Mouse (Mus musculus): ENCODE results near the gene Sptssa. TPM values are rescaled to one million over a fixed set of nuclear protein-coding genes. Genes with fewer than 3 reads are reported as not detected.
"Not testable (repeated sequence)": the region's sequence is repeated elsewhere in the genome, so short reads cannot be mapped to it uniquely, and the experiment has no call there.

Sptssa gene
- polyA plus RNA-seq, 1 experiment from 2014 or later: 163 TPM

DNA sequence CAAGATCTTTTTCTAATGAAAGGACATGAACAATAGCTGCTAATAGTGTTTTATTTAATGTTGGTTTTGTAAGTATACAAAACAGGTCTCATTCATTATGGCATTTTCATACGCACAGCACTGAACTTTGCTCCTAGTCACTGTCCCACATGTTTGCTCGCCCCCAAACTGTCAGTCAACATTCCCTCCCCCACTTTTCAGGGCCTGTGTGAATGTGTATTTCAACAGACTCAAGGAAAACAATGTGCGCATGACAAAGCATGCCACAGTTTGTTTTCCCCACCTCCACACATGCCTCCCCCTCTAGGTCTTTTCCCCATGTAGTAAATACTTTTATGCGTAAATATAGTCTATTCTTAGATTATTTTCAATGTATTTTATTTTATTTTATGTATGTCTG lies 14.9 kb upstream of the Sptssa start:
- TF ChIP-seq CTCF (IDR thresholded peaks at IDR 0.05; ENCODE audit: low read depth): no peak
- TF ChIP-seq EP300 (optimal IDR thresholded peaks at IDR 0.05): no peak
- no peak overlapping the region for H3K9ac ChIP-seq (ENCODE audit: low read length)
- DNase-seq (ENCODE audit: low spot score): no peak
- no peaks in the 10 kb centered on the region for H3K4me1 ChIP-seq (replicated peaks; ENCODE audit: control insufficient read depth, insufficient read depth)
- peaks cover 6% of the 10 kb centered on the region for H3K36me3 ChIP-seq (ENCODE audit: control insufficient read depth, insufficient read depth, low read length)
- no peak overlapping the region for H3K4me2 ChIP-seq (replicated peaks; ENCODE audit: low read depth)
- H3K9me3 ChIP-seq (ENCODE audit: control insufficient read depth, low read length): no peaks in the 10 kb centered on the region
- H3K4me3 ChIP-seq (ENCODE audit: low read depth, low read length): no peak overlapping the region
- no peak overlapping the region for H3K27ac ChIP-seq (replicated peaks)
- no peaks in the 10 kb centered on the region for H3K27me3 ChIP-seq (ENCODE audit: control insufficient read depth, insufficient read depth, low read length)
- no peak for ATAC-seq (ENCODE audit: low FRiP score, low TSS enrichment)
- 67% methylated on average over 4 of the region's 4 CpGs for WGBS

DNA sequence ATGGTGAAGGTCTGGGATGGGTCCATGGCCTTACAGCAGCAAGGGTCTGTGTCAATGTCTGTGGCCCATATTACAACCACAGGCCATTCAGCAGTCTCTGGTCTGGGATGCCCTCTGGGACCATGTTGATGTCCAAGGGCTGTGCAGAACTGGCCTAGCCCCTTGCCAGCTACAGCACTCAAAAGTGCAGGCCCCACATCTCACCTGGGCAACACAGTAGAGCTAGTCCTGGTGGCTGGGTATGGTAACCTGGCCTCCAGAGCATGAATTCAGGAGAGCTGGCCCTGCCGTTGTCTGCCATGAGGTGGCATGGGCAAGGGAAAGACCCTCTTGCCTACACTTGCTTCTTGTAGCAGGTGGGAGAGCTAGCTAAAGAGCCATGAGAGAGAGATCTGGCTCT lies 11.8 kb upstream of the Sptssa start:
- no peak overlapping the region for H3K9ac ChIP-seq (ENCODE audit: low read length)
- no peak overlapping the region for H3K27ac ChIP-seq (replicated peaks)
- no peak overlapping the region for H3K4me3 ChIP-seq (ENCODE audit: low read depth, low read length)
- no peak for TF ChIP-seq EP300 (optimal IDR thresholded peaks at IDR 0.05)
- no peak for TF ChIP-seq CTCF (IDR thresholded peaks at IDR 0.05; ENCODE audit: low read depth)
- H3K4me2 ChIP-seq (replicated peaks; ENCODE audit: low read depth): no peak overlapping the region
- H3K4me1 ChIP-seq (replicated peaks; ENCODE audit: control insufficient read depth, insufficient read depth): no peaks in the 10 kb centered on the region
- DNase-seq (ENCODE audit: low spot score): no peak
- H3K27me3 ChIP-seq (ENCODE audit: control insufficient read depth, insufficient read depth, low read length): no peaks in the 10 kb centered on the region
- no peaks in the 10 kb centered on the region for H3K9me3 ChIP-seq (ENCODE audit: control insufficient read depth, low read length)
- H3K36me3 ChIP-seq (ENCODE audit: control insufficient read depth, insufficient read depth, low read length): peaks cover 4% of the 10 kb centered on the region; the same call in 1 of the 2 replicates
- WGBS: 100% methylated on average over 1 of the region's 1 CpGs
- peak; percentile 19; the same call in 1 of the 2 replicates for ATAC-seq (ENCODE audit: low FRiP score, low TSS enrichment)

DNA sequence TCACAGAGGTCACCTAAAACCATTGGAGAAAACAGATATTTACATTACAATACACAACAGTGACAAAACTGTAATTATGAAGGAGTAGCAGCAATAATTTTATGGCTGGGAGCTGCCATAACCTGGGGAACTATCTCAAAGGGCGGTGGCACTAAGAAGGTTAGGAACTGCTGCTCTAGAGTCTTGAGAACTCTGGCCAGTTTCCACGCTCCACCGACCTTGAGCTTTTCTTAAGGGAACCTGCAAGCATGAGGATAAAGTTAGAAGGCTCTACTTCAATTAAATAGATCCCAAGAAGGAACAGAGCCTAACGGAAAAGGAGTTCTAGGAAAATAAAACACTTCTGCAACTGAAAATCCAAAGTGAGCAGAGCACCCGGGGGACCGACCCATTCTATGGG lies 9.2 kb upstream of the Sptssa start:
- no peak overlapping the region for H3K9ac ChIP-seq (ENCODE audit: low read length)
- H3K9me3 ChIP-seq (ENCODE audit: control insufficient read depth, low read length): no peaks in the 10 kb centered on the region
- no peak overlapping the region for H3K4me3 ChIP-seq (ENCODE audit: low read depth, low read length)
- ATAC-seq (ENCODE audit: low FRiP score, low TSS enrichment) (no peak), DNase-seq (ENCODE audit: low spot score) (no peak)
- H3K27ac ChIP-seq (replicated peaks): no peak overlapping the region
- H3K4me2 ChIP-seq (replicated peaks; ENCODE audit: low read depth): no peak overlapping the region
- H3K36me3 ChIP-seq (ENCODE audit: control insufficient read depth, insufficient read depth, low read length): no peaks in the 10 kb centered on the region
- no peaks in the 10 kb centered on the region for H3K27me3 ChIP-seq (ENCODE audit: control insufficient read depth, insufficient read depth, low read length)
- WGBS: 72% methylated on average over 6 of the region's 6 CpGs
- TF ChIP-seq EP300 (optimal IDR thresholded peaks at IDR 0.05) (no peak), CTCF (IDR thresholded peaks at IDR 0.05; ENCODE audit: low read depth) (no peak)
- no peaks in the 10 kb centered on the region for H3K4me1 ChIP-seq (replicated peaks; ENCODE audit: control insufficient read depth, insufficient read depth)

DNA sequence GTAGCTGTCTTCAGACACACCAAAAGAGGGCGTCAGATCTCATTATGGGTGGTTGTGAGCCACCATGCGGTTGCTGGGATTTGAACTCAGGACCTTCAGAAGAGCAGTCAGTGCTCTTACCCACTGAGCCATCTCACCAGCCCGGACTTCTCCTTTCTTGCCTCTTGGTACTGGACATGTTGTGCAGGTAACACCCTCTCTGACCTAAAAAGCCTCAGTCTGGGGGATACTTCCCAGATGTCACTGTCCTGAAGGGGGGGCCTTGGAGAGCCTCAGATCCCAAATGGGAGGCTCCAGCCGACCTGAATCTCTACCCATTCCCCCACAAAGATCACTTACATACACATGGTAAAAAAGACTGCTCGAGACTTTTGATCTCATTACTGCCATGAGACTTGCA lies 5.1 kb upstream of the Sptssa start:
- ATAC-seq (ENCODE audit: low FRiP score, low TSS enrichment); DNase-seq (ENCODE audit: low spot score); H3K4me3 ChIP-seq (ENCODE audit: low read depth, low read length); H3K27me3 ChIP-seq (ENCODE audit: control insufficient read depth, insufficient read depth, low read length); H3K4me1 ChIP-seq (replicated peaks; ENCODE audit: control insufficient read depth, insufficient read depth); H3K4me2 ChIP-seq (replicated peaks; ENCODE audit: low read depth); H3K9ac ChIP-seq (ENCODE audit: low read length); H3K27ac ChIP-seq (replicated peaks); H3K9me3 ChIP-seq (ENCODE audit: control insufficient read depth, low read length); H3K36me3 ChIP-seq (ENCODE audit: control insufficient read depth, insufficient read depth, low read length): not testable (repeated sequence)
- 73% methylated on average over 5 of the region's 5 CpGs for WGBS

- H3K4me3 ChIP-seq (ENCODE audit: low read depth, low read length): no peak overlapping the region
- H3K4me2 ChIP-seq (replicated peaks; ENCODE audit: low read depth): no peak overlapping the region
- no peak for DNase-seq (ENCODE audit: low spot score)
- no peaks in the 10 kb centered on the region for H3K27me3 ChIP-seq (ENCODE audit: control insufficient read depth, insufficient read depth, low read length)
- no peak for ATAC-seq (ENCODE audit: low FRiP score, low TSS enrichment)
- H3K9me3 ChIP-seq (ENCODE audit: control insufficient read depth, low read length): no peaks in the 10 kb centered on the region
- H3K4me1 ChIP-seq (replicated peaks; ENCODE audit: control insufficient read depth, insufficient read depth): no peaks in the 10 kb centered on the region
- no peak overlapping the region for H3K9ac ChIP-seq (ENCODE audit: low read length)
- H3K36me3 ChIP-seq (ENCODE audit: control insufficient read depth, insufficient read depth, low read length): no peaks in the 10 kb centered on the region
- 58% methylated on average over 3 of the region's 3 CpGs for WGBS
- TF ChIP-seq EP300 (optimal IDR thresholded peaks at IDR 0.05): no peak
- H3K27ac ChIP-seq (replicated peaks): no peak overlapping the region
Measured at GRCm38 (mm10) chr12:54659901-54660300, 3.5 kb upstream of the Sptssa start.

DNA sequence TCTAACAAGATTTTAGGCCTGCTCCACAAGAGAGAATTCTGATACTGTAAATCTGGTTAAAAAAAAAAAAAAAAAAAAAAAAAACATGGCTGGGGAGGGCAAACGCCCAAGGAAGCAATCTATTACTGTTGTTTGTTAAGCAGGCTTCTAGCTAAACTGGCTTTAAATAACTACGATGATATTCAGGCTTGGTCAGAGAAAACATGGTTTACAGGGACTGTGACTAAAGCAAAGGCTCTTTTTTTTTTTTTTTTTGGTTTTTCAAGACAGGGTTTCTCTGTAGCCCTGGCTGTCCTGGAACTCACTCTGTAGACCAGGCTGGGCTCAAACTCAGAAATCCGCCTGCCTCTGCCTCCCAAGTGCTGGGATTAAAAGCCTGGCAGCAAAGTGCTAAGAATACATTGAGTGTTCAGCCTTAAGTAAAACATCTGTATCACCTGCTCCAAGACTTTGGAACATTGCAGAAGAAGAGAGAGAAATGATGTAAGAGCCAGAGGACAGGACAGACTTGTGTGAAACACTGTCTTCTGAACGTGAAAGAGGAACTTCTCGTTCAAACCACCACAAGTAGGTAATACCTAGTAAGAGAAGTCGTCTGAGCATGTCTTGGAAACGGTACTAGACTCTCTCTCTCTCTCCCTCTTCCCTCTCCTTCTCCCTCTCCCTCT lies 2.2 kb upstream of the Sptssa start:
- DNase-seq (ENCODE audit: low spot score) (no peak), ATAC-seq (ENCODE audit: low FRiP score, low TSS enrichment) (no peak)
- no peaks in the 10 kb centered on the region for H3K36me3 ChIP-seq (ENCODE audit: control insufficient read depth, insufficient read depth, low read length)
- H3K9ac ChIP-seq (ENCODE audit: low read length): no peak overlapping the region
- H3K27me3 ChIP-seq (ENCODE audit: control insufficient read depth, insufficient read depth, low read length): no peaks in the 10 kb centered on the region
- no peaks in the 10 kb centered on the region for H3K9me3 ChIP-seq (ENCODE audit: control insufficient read depth, low read length)
- H3K4me1 ChIP-seq (replicated peaks; ENCODE audit: control insufficient read depth, insufficient read depth): peaks cover 3% of the 10 kb centered on the region
- 0 out of 2 replicates have a peak overlapping the region, but pooled peaks have one; percentile 40 for H3K27ac ChIP-seq (replicated peaks)
- TF ChIP-seq CTCF (IDR thresholded peaks at IDR 0.05; ENCODE audit: low read depth) (no peak), EP300 (optimal IDR thresholded peaks at IDR 0.05) (no peak)
- H3K4me3 ChIP-seq (ENCODE audit: low read depth, low read length): no peak overlapping the region
- no peak overlapping the region for H3K4me2 ChIP-seq (replicated peaks; ENCODE audit: low read depth)
- 62% methylated on average over 7 of the region's 7 CpGs for WGBS

All from stomach, postnatal 0 days (tissue).